Mouse (Mus musculus): ENCODE results near the gene Tbp.

DNA sequence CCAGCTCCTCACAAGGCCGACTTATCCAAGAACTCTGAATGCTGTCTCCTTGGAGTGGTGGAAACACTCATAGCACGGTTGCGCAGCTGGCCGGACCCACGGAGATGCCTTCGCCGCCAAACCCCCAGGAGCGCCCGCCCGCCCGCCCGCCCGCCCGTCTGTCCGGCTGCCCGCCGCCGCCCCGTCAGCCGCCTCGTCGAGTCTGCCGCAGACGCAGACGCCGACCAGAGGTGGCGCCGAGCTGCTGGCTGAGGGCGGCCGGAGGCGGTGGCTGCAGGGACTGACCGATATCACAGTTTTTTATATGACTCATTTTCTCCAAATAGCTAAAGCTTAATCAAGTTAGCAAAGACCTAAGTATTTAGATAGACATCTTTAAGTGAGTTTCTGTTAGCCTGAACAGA is 77.6 kb downstream of the Tbp start:
- TF ChIP-seq CTCF (IDR thresholded peaks at IDR 0.05) (peak; percentile 59), POLR2A (IDR thresholded peaks at IDR 0.05; ENCODE audit: insufficient read depth, low read depth, low read length) (no peak)

Data from heart, adult 2 months (tissue).